Mouse (Mus musculus) large intestine, adult 2 months (tissue): ENCODE data around the gene Kif2a. TPM values are rescaled to one million over a fixed set of nuclear protein-coding genes. Genes with fewer than 3 reads are reported as not detected.
"Not testable (repeated sequence)": the region's sequence is repeated elsewhere in the genome, so short reads cannot be mapped to it uniquely, and the experiment has no call there.

Source experiments
- DNase-seq: peaks from one replicate; pipeline ENCODE4 v3.0.0-alpha.2; 2012; ENCODE audit warnings: low read depth, low spot score
- WGBS: fragments of 180-500 bp; shearing (Covaris S2); methylation state at CpG from one replicate; pipeline ENCODE4 v1.1.7; 2018; 5-methylcytosine and 5-hydroxymethylcytosine counted together
- polyA plus RNA-seq: library from polyadenylated mRNA; depleted of rRNA; stranded (reverse); fragments of >200 nt; gene quantifications from 2 replicates; pipeline ENCODE4 v1.2.3, GENCODE M21; 2012; rRNA removed

Kif2a gene
- polyA plus RNA-seq, 1 experiment = 5.4 TPM

- DNase-seq = no peak
- 46% methylated on average over 7 of the region's 7 CpGs for WGBS
Observed at GRCm38 (mm10) chr13:106941211-106941976, 80.5 kb downstream of the Kif2a start.

- WGBS = 23% methylated on average over 7 of the region's 7 CpGs
- DNase-seq = no peak
Observed at GRCm38 (mm10) chr13:106937138-106937472, 84.8 kb downstream of the Kif2a start.

GRCm38 (mm10) chr13:106936256-106937137 lies 85.4 kb downstream of the Kif2a start, which contains the start of gene Ipo11:
Gene Ipo11 (minus strand): TSS chr13:106936958.
- DNase-seq = peak; percentile 91
- under 1% methylated on average over 84 of the region's 84 CpGs for WGBS

- no peak for DNase-seq
- WGBS = 2% methylated on average over 9 of the region's 9 CpGs
Observed at GRCm38 (mm10) chr13:106935871-106936255, 86.1 kb downstream of the Kif2a start.

- no peak for DNase-seq
- 69% methylated on average over 2 of the region's 2 CpGs for WGBS
Observed at GRCm38 (mm10) chr13:106929201-106929600, 92.7 kb downstream of the Kif2a start.

GRCm38 (mm10) chr13:106928296-106928695 lies 93.6 kb downstream of the Kif2a start:
- DNase-seq = no peak
- 85% methylated on average over 4 of the region's 4 CpGs for WGBS

- WGBS = 77% methylated on average over 3 of the region's 3 CpGs
- DNase-seq = not testable (repeated sequence)
Observed at GRCm38 (mm10) chr13:106925921-106926320, 96.0 kb downstream of the Kif2a start.

GRCm38 (mm10) chr13:106918322-106919050 lies 103.4 kb downstream of the Kif2a start:
- DNase-seq = no peak
- 61% methylated on average over 7 of the region's 7 CpGs for WGBS

- DNase-seq = no peak
- WGBS = 57% methylated on average over 3 of the region's 3 CpGs
Observed at GRCm38 (mm10) chr13:106913125-106913736, 108.7 kb downstream of the Kif2a start.

GRCm38 (mm10) chr13:106910096-106910495 lies 111.8 kb downstream of the Kif2a start:
- DNase-seq = no peak
- 93% methylated on average over 10 of the region's 10 CpGs for whole genome bisulfite sequencing

Other genes starting within 250 kb of the Kif2a start
- 9.3 and 9.4 TPM in 2 replicates for gene Ipo11, start 85.2 kb downstream of the Kif2a start, polyA plus RNA-seq
- 3.6 and 5.3 TPM in 2 replicates for gene Dimt1, start 75.0 kb downstream of the Kif2a start, polyA plus RNA-seq